20 mouse cellular contexts compared by ENCODE assay signal in genomic region chr8:61285896-61286295, GRCm38 (mm10).
DNase-seq lines count a peak whose midpoint lies in the region; ATAC-seq lines count a peak whose summit lies in the region.
"Had no signal": no experiment of that assay in that cellular context is flagged by ENCODE, and none has a peak within 500 bp of the region (broad histone marks: within the 10 kb centered on the region; RNA-seq: fewer than 3 reads in every experiment).

No protein-coding gene starts in this region.

- H3K36me3 ChIP-seq in intestine, embryonic 14.5 days (ENCODE audit: control insufficient read depth, insufficient read depth, low read length), result no peaks in the 10 kb centered on the region
- no peaks in the 10 kb centered on the region for H3K36me3 ChIP-seq in intestine, embryonic 15.5 days
- H3K36me3 ChIP-seq in limb, embryonic 12.5 days, result no peaks in the 10 kb centered on the region
- no peaks in the 10 kb centered on the region for H3K36me3 ChIP-seq in limb, embryonic 10.5 days
- H3K36me3 ChIP-seq in embryonic facial prominence, embryonic 14.5 days (ENCODE audit: control insufficient read depth, insufficient read depth, low read length), result no peaks in the 10 kb centered on the region
- H3K36me3 ChIP-seq: forebrain, embryonic 12.5 days; heart, embryonic 12.5 days; hindbrain, embryonic 13.5 days; liver, embryonic 15.5 days; midbrain, embryonic 12.5 days had no signal

- H3K9ac ChIP-seq in intestine, embryonic 14.5 days (ENCODE audit: low read length), result no peak overlapping the region
- no peak overlapping the region for H3K9ac ChIP-seq in intestine, embryonic 15.5 days
- no peak overlapping the region for H3K9ac ChIP-seq in limb, embryonic 12.5 days (replicated peaks)
- no peak overlapping the region for H3K9ac ChIP-seq in embryonic facial prominence, embryonic 14.5 days (ENCODE audit: low read depth, low read length)
- H3K9ac ChIP-seq: forebrain, embryonic 12.5 days; heart, embryonic 12.5 days; hindbrain, embryonic 13.5 days; liver, embryonic 15.5 days; midbrain, embryonic 12.5 days had no signal

- 0 out of 2 replicates have a peak overlapping the region, but pooled peaks have one; percentile 6 for H3K4me2 ChIP-seq in intestine, embryonic 14.5 days (ENCODE audit: low read length)
- H3K4me2 ChIP-seq in intestine, embryonic 15.5 days (replicated peaks), result no peak overlapping the region
- peak overlapping the region; percentile 38 for H3K4me2 ChIP-seq in limb, embryonic 12.5 days
- peak overlapping the region; percentile 19 for H3K4me2 ChIP-seq in embryonic facial prominence, embryonic 14.5 days (ENCODE audit: low read depth, low read length)
- H3K4me2 ChIP-seq: forebrain, embryonic 12.5 days; heart, embryonic 12.5 days; hindbrain, embryonic 13.5 days; liver, embryonic 15.5 days; midbrain, embryonic 12.5 days had no signal

- H3K9me3 ChIP-seq in intestine, embryonic 14.5 days (ENCODE audit: control insufficient read depth, low read length), result no peaks in the 10 kb centered on the region
- H3K9me3 ChIP-seq in intestine, embryonic 15.5 days, result no peaks in the 10 kb centered on the region
- H3K9me3 ChIP-seq in limb, embryonic 12.5 days, result no peaks in the 10 kb centered on the region
- H3K9me3 ChIP-seq in limb, embryonic 10.5 days (replicated peaks), result no peaks in the 10 kb centered on the region
- H3K9me3 ChIP-seq in embryonic facial prominence, embryonic 14.5 days (ENCODE audit: control insufficient read depth, low read length), result no peaks in the 10 kb centered on the region
- H3K9me3 ChIP-seq: forebrain, embryonic 12.5 days; heart, embryonic 12.5 days; hindbrain, embryonic 13.5 days; liver, embryonic 15.5 days; midbrain, embryonic 12.5 days had no signal

- no peak for ATAC-seq in intestine, embryonic 14.5 days (replicated peaks; ENCODE audit: low FRiP score, low TSS enrichment, low read depth)
- ATAC-seq in intestine, embryonic 15.5 days, result no peak
- no peak for ATAC-seq in limb, embryonic 12.5 days (ENCODE audit: insufficient number of reproducible peaks, insufficient read depth, low FRiP score, low TSS enrichment, low read depth)
- ATAC-seq in embryonic facial prominence, embryonic 14.5 days (ENCODE audit: low read depth), result no peak
- ATAC-seq: intestine, embryonic 16.5 days; lung, postnatal 0 days had no signal

- 29% methylated on average over 7 of the region's 7 CpGs for WGBS in intestine, embryonic 14.5 days
- WGBS in intestine, embryonic 15.5 days, result 27% methylated on average over 7 of the region's 7 CpGs
- WGBS in limb, embryonic 12.5 days, result 10% methylated on average over 7 of the region's 7 CpGs
- 20% methylated on average over 7 of the region's 7 CpGs for WGBS in limb, embryonic 10.5 days
- WGBS in embryonic facial prominence, embryonic 14.5 days, result 18% methylated on average over 7 of the region's 7 CpGs

- peaks cover 46% of the 10 kb centered on the region for H3K4me1 ChIP-seq in intestine, embryonic 14.5 days (replicated peaks; ENCODE audit: control insufficient read depth, insufficient read depth, low read length)
- H3K4me1 ChIP-seq in intestine, embryonic 15.5 days (replicated peaks), result peaks cover 30% of the 10 kb centered on the region
- peaks cover 73% of the 10 kb centered on the region for H3K4me1 ChIP-seq in limb, embryonic 12.5 days (replicated peaks)
- peaks cover 67% of the 10 kb centered on the region for H3K4me1 ChIP-seq in limb, embryonic 10.5 days
- H3K4me1 ChIP-seq in embryonic facial prominence, embryonic 14.5 days (ENCODE audit: control insufficient read depth, insufficient read depth, low read length), result peaks cover 71% of the 10 kb centered on the region

- no peak for DNase-seq in intestine, embryonic 14.5 days (ENCODE audit: low spot score)
- DNase-seq in limb, embryonic 10.5 days (ENCODE audit: low spot score), result no peak
- no peak for DNase-seq in embryonic facial prominence, embryonic 14.5 days (ENCODE audit: low spot score)
- no peak for DNase-seq in adrenal gland, postnatal 10 days
- no peak for DNase-seq in layer of hippocampus, adult 9-10 months (ENCODE audit: low spot score)
- DNase-seq: cerebellum, adult 8-10 months; gastrocnemius, postnatal 10 days; heart, adult 11 months; heart, postnatal 14 days; retina, postnatal 1 day; thymus, postnatal 14 days had no signal

- H3K4me3 ChIP-seq in intestine, embryonic 14.5 days (ENCODE audit: low read depth, low read length), result no peak overlapping the region
- no peak overlapping the region for H3K4me3 ChIP-seq in intestine, embryonic 15.5 days (replicated peaks)
- no peak overlapping the region for H3K4me3 ChIP-seq in limb, embryonic 12.5 days (replicated peaks)
- no peak overlapping the region for H3K4me3 ChIP-seq in limb, embryonic 10.5 days
- no peak overlapping the region for H3K4me3 ChIP-seq in embryonic facial prominence, embryonic 14.5 days (ENCODE audit: low read depth, low read length)
- H3K4me3 ChIP-seq: forebrain, embryonic 12.5 days; heart, embryonic 12.5 days; hindbrain, embryonic 13.5 days; liver, embryonic 15.5 days; midbrain, embryonic 12.5 days had no signal

- H3K27ac ChIP-seq in intestine, embryonic 14.5 days (ENCODE audit: low read depth), result no peak overlapping the region
- no peak overlapping the region for H3K27ac ChIP-seq in intestine, embryonic 15.5 days
- H3K27ac ChIP-seq in limb, embryonic 12.5 days, result peak overlapping the region; percentile 46; the same call in 1 of the 2 replicates
- H3K27ac ChIP-seq in limb, embryonic 10.5 days, result no peak overlapping the region
- peak overlapping the region; percentile 48 for H3K27ac ChIP-seq in embryonic facial prominence, embryonic 14.5 days (replicated peaks; ENCODE audit: low read depth, low read length)
- H3K27ac ChIP-seq: forebrain, embryonic 12.5 days; hindbrain, embryonic 13.5 days; liver, embryonic 15.5 days; midbrain, embryonic 12.5 days had no signal

- H3K27me3 ChIP-seq in intestine, embryonic 14.5 days (replicated peaks; ENCODE audit: control insufficient read depth, insufficient read depth, low read length), result no peaks in the 10 kb centered on the region
- no peaks in the 10 kb centered on the region for H3K27me3 ChIP-seq in intestine, embryonic 15.5 days (replicated peaks)
- no peaks in the 10 kb centered on the region for H3K27me3 ChIP-seq in limb, embryonic 12.5 days
- no peaks in the 10 kb centered on the region for H3K27me3 ChIP-seq in limb, embryonic 10.5 days (ENCODE audit: low read depth, poor library complexity, severe bottlenecking)
- H3K27me3 ChIP-seq in embryonic facial prominence, embryonic 14.5 days (replicated peaks; ENCODE audit: control insufficient read depth, insufficient read depth, low read length), result no peaks in the 10 kb centered on the region
- H3K27me3 ChIP-seq: forebrain, embryonic 12.5 days; heart, embryonic 12.5 days; hindbrain, embryonic 13.5 days; liver, embryonic 15.5 days; midbrain, embryonic 12.5 days had no signal

Comparison
In these comparisons a context has a peak if more than half of its experiments do, and no peak if none do; other contexts are left out.
1. H3K27ac ChIP-seq: peak in limb, embryonic 12.5 days (single experiment) and embryonic facial prominence, embryonic 14.5 days (single experiment); none in intestine, embryonic 14.5 days (single experiment), intestine, embryonic 15.5 days (single experiment) and limb, embryonic 10.5 days (single experiment).